Mouse (Mus musculus): Measurements from ENCODE around the gene Ang. TPM values are rescaled to one million over a fixed set of nuclear protein-coding genes. Genes with fewer than 3 reads are reported as not detected.

The Ang gene
- total RNA-seq, 1 experiment = 1.2 TPM

DNA sequence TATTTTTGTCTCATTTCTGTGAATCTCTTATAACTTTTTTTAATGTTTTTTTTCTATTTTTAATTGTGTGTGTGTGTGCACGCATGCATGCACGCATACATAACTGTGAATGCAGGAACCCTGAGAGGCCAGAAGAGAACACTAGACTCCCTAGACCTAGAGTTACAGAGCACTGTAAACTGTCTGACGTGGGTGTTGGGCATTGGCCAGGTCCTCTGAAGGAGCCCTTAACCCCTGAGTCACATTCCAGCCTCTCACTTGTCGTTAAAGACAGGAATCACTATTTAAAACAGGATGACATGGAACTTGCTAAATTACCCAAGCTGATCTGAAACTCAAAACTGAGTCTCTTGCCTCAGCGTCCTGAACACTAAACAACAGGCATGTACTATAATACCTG lies 39.0 kb upstream of the Ang start:
- TF ChIP-seq MAFK (IDR thresholded peaks at IDR 0.05; ENCODE audit: insufficient read depth, low read depth, low read length) = no peak
- no peak for TF ChIP-seq ZNF384 (IDR thresholded peaks at IDR 0.05; ENCODE audit: low read depth, low read length)
- TF ChIP-seq HCFC1 (IDR thresholded peaks at IDR 0.05; ENCODE audit: borderline replicate concordance, insufficient read depth, low read length) = no peak
- no peak for TF ChIP-seq ZC3H11A (IDR thresholded peaks at IDR 0.05; ENCODE audit: borderline replicate concordance, low read depth, low read length)
- TF ChIP-seq CHD2 (IDR thresholded peaks at IDR 0.05; ENCODE audit: low read depth, low read length) = no peak
- no peak for DNase-seq (ENCODE audit: low read depth, low spot score)
- Histone ChIP-seq H3K4me3 (ENCODE audit: insufficient read depth in 1 of 2, low read depth in 1 of 2, low read length in 2 of 2, poor library complexity in 1 of 2, severe bottlenecking in 1 of 2) (no peak overlapping the region), H3K9me3 (ENCODE audit: control insufficient read depth, insufficient read depth, low read depth, low read length) (no peaks in the 10 kb centered on the region), H3K4me1 (ENCODE audit: control insufficient read depth in 2 of 2, insufficient read depth in 2 of 2, low read length in 2 of 2, poor library complexity in 1 of 2) (peaks cover 2 to 5% of the 10 kb centered on the region in 2 experiments; a peak in 1 of 4 replicates), H3K9ac (ENCODE audit: insufficient read depth, low read depth, low read length, poor library complexity, severe bottlenecking) (no peak overlapping the region), H3K36me3 (ENCODE audit: control insufficient read depth, insufficient read depth, low read length, poor library complexity, severe bottlenecking) (no peaks in the 10 kb centered on the region), H3K27ac (ENCODE audit: insufficient read depth, low read depth, low read length, poor library complexity, severe bottlenecking) (no peak overlapping the region)
- in situ Hi-C loops (cut with MboI; ENCODE audit: low sequenced_read_pairs in 2 of 2, unreplicated experiment in 2 of 2) = loop anchor here in 1 of 2 experiments (25.0 kb wide), 1 partner anchor 215 kb away; no protein-coding TSS in a partner anchor

DNA sequence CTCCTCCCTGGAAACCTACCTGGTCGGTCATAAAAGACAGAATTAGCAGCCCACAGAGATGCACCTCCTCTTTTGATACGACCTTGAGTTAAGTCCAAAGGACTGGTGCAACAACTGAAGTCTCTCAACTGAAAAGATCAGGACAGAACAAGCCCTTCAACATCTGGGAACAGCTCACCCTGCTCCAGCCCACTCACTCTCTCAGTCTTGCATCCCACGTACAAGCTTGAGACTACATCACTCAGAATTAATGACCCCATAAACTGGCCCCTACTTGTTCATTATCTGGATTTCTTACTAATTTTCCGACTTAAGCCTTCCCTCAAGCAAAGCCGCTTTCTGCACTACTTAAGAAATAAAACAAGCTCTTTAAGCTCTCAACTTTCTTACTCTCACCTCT lies 37.8 kb upstream of the Ang start:
- Histone ChIP-seq H3K36me3 (ENCODE audit: control insufficient read depth, insufficient read depth, low read length, poor library complexity, severe bottlenecking) (no peaks in the 10 kb centered on the region), H3K9me3 (ENCODE audit: control insufficient read depth, insufficient read depth, low read depth, low read length) (no peaks in the 10 kb centered on the region), H3K4me3 (ENCODE audit: insufficient read depth in 1 of 2, low read depth in 1 of 2, low read length in 2 of 2, poor library complexity in 1 of 2, severe bottlenecking in 1 of 2) (no peak overlapping the region), H3K27ac (ENCODE audit: insufficient read depth, low read depth, low read length, poor library complexity, severe bottlenecking) (no peak overlapping the region), H3K9ac (ENCODE audit: insufficient read depth, low read depth, low read length, poor library complexity, severe bottlenecking) (no peak overlapping the region), H3K4me1 (ENCODE audit: control insufficient read depth in 2 of 2, insufficient read depth in 2 of 2, low read length in 2 of 2, poor library complexity in 1 of 2) (peaks cover 2 to 8% of the 10 kb centered on the region in 2 experiments; a peak in 1 of 4 replicates)
- no peak for TF ChIP-seq ZNF384 (IDR thresholded peaks at IDR 0.05; ENCODE audit: low read depth, low read length)
- TF ChIP-seq HCFC1 (IDR thresholded peaks at IDR 0.05; ENCODE audit: borderline replicate concordance, insufficient read depth, low read length) = no peak
- TF ChIP-seq MAFK (IDR thresholded peaks at IDR 0.05; ENCODE audit: insufficient read depth, low read depth, low read length) = no peak
- no peak for TF ChIP-seq CHD2 (IDR thresholded peaks at IDR 0.05; ENCODE audit: low read depth, low read length)
- no peak for TF ChIP-seq ZC3H11A (IDR thresholded peaks at IDR 0.05; ENCODE audit: borderline replicate concordance, low read depth, low read length)
- in situ Hi-C loops (cut with MboI; ENCODE audit: low sequenced_read_pairs in 2 of 2, unreplicated experiment in 2 of 2) = loop anchor here in 1 of 2 experiments (25.0 kb wide), 1 partner anchor 216 kb away; no protein-coding TSS in a partner anchor
- no peak for DNase-seq (ENCODE audit: low read depth, low spot score)

DNA sequence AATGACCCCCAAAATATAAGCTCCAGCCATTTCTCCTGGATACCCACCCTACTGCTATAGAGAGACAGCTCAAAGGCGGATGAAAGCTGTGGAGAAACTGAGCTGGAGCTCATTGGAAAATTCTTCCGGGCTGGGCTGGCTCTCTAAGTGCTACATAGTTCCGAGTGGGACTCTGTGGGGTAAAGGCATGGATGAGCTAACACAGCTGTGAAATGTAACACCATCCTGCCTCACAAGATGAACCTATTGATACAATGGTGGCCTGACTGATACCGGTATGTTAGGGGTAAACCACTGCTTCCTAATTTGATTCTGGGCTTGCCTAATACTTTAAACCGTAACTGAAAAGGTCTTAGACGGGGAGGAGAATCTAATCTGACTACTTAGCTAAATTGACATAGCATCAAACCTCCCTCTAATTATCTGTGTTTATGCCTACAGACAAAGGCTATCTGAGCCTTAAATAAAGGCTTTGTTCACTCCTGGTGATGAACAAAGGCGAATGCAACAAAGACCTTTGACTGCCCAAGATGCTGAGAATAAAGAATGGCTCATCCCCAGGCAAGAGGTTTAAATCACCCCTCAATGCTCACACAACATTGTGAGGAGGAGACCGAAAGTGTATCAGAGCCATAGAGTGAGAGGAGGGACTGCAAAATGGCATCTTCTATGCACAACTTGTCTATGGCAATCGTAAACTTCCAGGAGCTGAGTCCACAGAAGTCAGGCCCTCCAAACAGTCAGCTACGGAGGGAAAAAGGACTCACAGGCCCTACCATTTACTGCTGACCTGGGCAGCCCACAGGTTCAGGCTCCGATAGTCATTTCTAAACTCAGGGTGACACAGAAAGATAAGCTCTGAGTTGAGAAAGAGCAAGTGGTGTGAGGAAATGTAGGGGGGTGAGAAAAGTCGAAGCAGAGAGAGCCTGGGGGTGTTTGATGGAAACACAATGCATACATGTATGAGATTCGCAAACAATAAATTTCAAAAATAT lies 36.4 kb upstream of the Ang start:
- no peak for TF ChIP-seq MAFK (IDR thresholded peaks at IDR 0.05; ENCODE audit: insufficient read depth, low read depth, low read length)
- TF ChIP-seq CHD2 (IDR thresholded peaks at IDR 0.05; ENCODE audit: low read depth, low read length) = no peak
- no peak for TF ChIP-seq ZC3H11A (IDR thresholded peaks at IDR 0.05; ENCODE audit: borderline replicate concordance, low read depth, low read length)
- no peak for TF ChIP-seq ZNF384 (IDR thresholded peaks at IDR 0.05; ENCODE audit: low read depth, low read length)
- TF ChIP-seq HCFC1 (IDR thresholded peaks at IDR 0.05; ENCODE audit: borderline replicate concordance, insufficient read depth, low read length) = no peak
- DNase-seq (ENCODE audit: low read depth, low spot score) = no peak
- in situ Hi-C loops (cut with MboI; ENCODE audit: low sequenced_read_pairs in 2 of 2, unreplicated experiment in 2 of 2) = loop anchor here in 1 of 2 experiments (25.0 kb wide), 1 partner anchor 217 kb away; no protein-coding TSS in a partner anchor
- Histone ChIP-seq H3K36me3 (ENCODE audit: control insufficient read depth, insufficient read depth, low read length, poor library complexity, severe bottlenecking) (no peaks in the 10 kb centered on the region), H3K9ac (ENCODE audit: insufficient read depth, low read depth, low read length, poor library complexity, severe bottlenecking) (no peak overlapping the region), H3K27ac (ENCODE audit: insufficient read depth, low read depth, low read length, poor library complexity, severe bottlenecking) (no peak overlapping the region), H3K4me3 (ENCODE audit: insufficient read depth in 1 of 2, low read depth in 1 of 2, low read length in 2 of 2, poor library complexity in 1 of 2, severe bottlenecking in 1 of 2) (no peak overlapping the region), H3K9me3 (ENCODE audit: control insufficient read depth, insufficient read depth, low read depth, low read length) (no peaks in the 10 kb centered on the region), H3K4me1 (ENCODE audit: control insufficient read depth in 2 of 2, insufficient read depth in 2 of 2, low read length in 2 of 2, poor library complexity in 1 of 2) (peaks cover 2 to 10% of the 10 kb centered on the region in 2 experiments; a peak in 1 of 4 replicates)

DNA sequence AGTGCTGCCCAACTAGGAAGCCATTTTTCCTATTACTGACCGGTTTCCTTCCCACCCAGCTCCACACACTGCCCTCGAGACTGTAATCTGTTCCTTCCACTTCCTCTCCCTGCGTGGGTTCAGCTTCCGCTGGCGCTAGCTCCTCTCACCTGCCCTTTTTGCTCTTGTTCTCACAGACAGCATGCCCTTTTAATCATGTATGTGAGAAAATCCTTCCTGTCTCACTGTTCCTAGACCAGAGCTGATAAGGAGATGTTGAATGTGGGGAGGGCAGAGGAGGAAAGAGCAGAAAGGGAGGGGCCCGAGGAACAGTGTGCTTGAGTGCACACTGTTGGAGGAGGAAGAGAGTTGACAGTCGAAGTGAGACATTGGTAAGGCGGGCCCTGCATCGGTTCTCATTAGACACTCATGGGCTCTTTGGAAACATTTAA lies 33.5 kb upstream of the Ang start, which contains the start of gene Rnase12:
Gene Rnase12 (minus strand): TSS at position 261 of the 431 bp plus-strand sequence.
- Histone ChIP-seq H3K9me3 (ENCODE audit: control insufficient read depth, insufficient read depth, low read depth, low read length) (no peaks in the 10 kb centered on the region), H3K36me3 (ENCODE audit: control insufficient read depth, insufficient read depth, low read length, poor library complexity, severe bottlenecking) (no peaks in the 10 kb centered on the region), H3K4me3 (ENCODE audit: insufficient read depth in 1 of 2, low read depth in 1 of 2, low read length in 2 of 2, poor library complexity in 1 of 2, severe bottlenecking in 1 of 2) (no peak within 1 kb of the TSS; a peak in 1 of 4 replicates), H3K4me1 (ENCODE audit: control insufficient read depth in 2 of 2, insufficient read depth in 2 of 2, low read length in 2 of 2, poor library complexity in 1 of 2) (peaks cover 2 to 10% of the 10 kb centered on the region in 2 experiments; a peak in 1 of 4 replicates), H3K9ac (ENCODE audit: insufficient read depth, low read depth, low read length, poor library complexity, severe bottlenecking) (no peak within 1 kb of the TSS), H3K27ac (ENCODE audit: insufficient read depth, low read depth, low read length, poor library complexity, severe bottlenecking) (no peak within 1 kb of the TSS)
- in situ Hi-C loops (cut with MboI; ENCODE audit: low sequenced_read_pairs in 2 of 2, unreplicated experiment in 2 of 2) = loop anchor here in 1 of 2 experiments (25.0 kb wide), 1 partner anchor 220 kb away; no protein-coding TSS in a partner anchor
- DNase-seq (ENCODE audit: low read depth, low spot score) = no peak
- TF ChIP-seq ZC3H11A (IDR thresholded peaks at IDR 0.05; ENCODE audit: borderline replicate concordance, low read depth, low read length) = no peak

Data from ES-E14 (cell line).